8 mouse cellular contexts compared by ENCODE assay signal in the genomic region with DNA sequence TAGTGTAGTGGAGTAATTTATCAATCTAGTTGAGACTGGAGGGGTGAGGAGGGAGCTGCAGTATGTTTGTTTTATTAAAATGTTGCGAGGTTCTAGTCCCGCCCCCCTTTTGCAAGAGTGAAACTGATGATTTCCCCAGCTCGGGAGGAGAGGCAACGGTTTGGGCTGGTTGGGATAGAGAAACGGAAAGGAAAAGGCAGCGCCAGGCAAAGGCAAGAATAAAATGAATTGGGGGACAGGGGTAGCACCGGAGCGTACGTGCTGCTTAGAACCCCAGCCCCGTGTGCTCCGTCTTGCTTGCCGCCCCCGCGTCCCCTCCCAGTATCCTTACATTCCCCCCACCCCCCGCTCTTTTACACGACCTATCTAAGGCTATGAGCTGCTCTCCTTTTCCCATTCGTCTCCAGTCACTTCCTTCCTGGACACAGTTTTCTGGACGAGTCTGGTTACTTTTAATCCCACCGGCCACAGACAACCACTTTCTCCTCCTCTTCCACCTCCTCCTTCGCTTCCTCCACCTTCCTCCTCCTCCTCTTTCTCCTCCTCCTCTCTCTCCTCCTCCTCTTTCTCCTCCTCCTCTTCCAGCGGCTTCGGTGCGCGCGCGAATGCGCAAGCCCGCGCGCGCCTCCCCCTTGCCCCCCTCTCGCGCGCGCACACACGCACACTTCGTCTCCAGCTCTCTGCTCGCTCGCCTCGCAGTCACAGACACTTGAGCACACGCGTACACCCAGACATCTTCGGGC. TPM values are rescaled to one million over a fixed set of nuclear protein-coding genes. Genes with fewer than 3 reads are reported as not detected.
DNase-seq lines count a peak whose midpoint lies in the region; ATAC-seq and TF ChIP-seq lines count a peak whose summit lies in the region.

No protein-coding gene starts in this region.

- peak; percentile 83 for ATAC-seq in lung, postnatal 0 days

- WGBS in lung, postnatal 0 days, result under 1% methylated on average over 43 of the region's 43 CpGs

- no peaks in the 10 kb centered on the region for H3K4me1 ChIP-seq in lung, postnatal 0 days (ENCODE audit: insufficient read depth, low read depth, low read length)

- no peak for TF ChIP-seq CTCF in lung, postnatal 0 days (IDR thresholded peaks at IDR 0.05)

- H3K4me3 ChIP-seq in lung, postnatal 0 days (ENCODE audit: low read depth, low read length), result peak overlapping the region; percentile 62

- peak overlapping the region; percentile 90 for H3K27ac ChIP-seq in lung, postnatal 0 days (ENCODE audit: low read length)

- peak overlapping the region; percentile 69 for H3K4me2 ChIP-seq in lung, postnatal 0 days (replicated peaks; ENCODE audit: low read depth, low read length)

- H3K9ac ChIP-seq in lung, postnatal 0 days (replicated peaks; ENCODE audit: low read depth), result peak overlapping the region; percentile 41

- H3K36me3 ChIP-seq in lung, postnatal 0 days (ENCODE audit: insufficient read depth, low read length), result no peaks in the 10 kb centered on the region

- peak; percentile 38 for DNase-seq in ES-CJ7 (ENCODE audit: low read depth, low spot score)
- DNase-seq in cerebellum, adult 18-20 months, result peak; percentile 70 to 78
- peak; percentile 58 for DNase-seq in forelimb bud, embryonic 11.5 days (ENCODE audit: low read depth, low spot score)
- peak; percentile 82 for DNase-seq in heart, postnatal 4 days
- DNase-seq in layer of hippocampus, postnatal 10 days (ENCODE audit: low spot score in 2 of 2), result peak; percentile 60 to 72
- peak; percentile 87 for DNase-seq in lung, postnatal 0 days (ENCODE audit: low spot score)
- peak; percentile 33 for DNase-seq in ovary, postnatal 10 days (ENCODE audit: low spot score)
- peak; percentile 13 to 19 for DNase-seq in thymus, postnatal 36 days

- H3K9me3 ChIP-seq in lung, postnatal 0 days (ENCODE audit: low read length), result no peaks in the 10 kb centered on the region

- 0 out of 2 replicates have a peak, but pooled peaks cover 3% of the 10 kb centered on the region for H3K27me3 ChIP-seq in lung, postnatal 0 days (replicated peaks; ENCODE audit: insufficient read depth, low read length)

- no peak for TF ChIP-seq EP300 in lung, postnatal 0 days (IDR thresholded peaks at IDR 0.05)

RNA-seq across cellular contexts. Expression of a gene that starts 20.5 kb away (rescaled TPM):
- total RNA-seq in heart, postnatal 4 days (2021), result 100 to 1,000 TPM; 108 to 116 TPM
- total RNA-seq in layer of hippocampus, postnatal 10 days (2021), result 100 to 1,000 TPM; 121 to 125 TPM
- polyA plus RNA-seq in lung, postnatal 0 days (2015; fragmentation: Nextera tagmentation; extraction: Ambion mirVana), result 35.3 and 45.9 TPM in 2 replicates

Comparison
In these comparisons a context has a peak if more than half of its experiments do, and no peak if none do; other contexts are left out.
1. Peak in every context shown above with its lines: DNase-seq, ATAC-seq, H3K4me3 ChIP-seq and H3K27ac ChIP-seq.
2. DNase-seq: peak in every context shown above with its lines; median percentile 87 in lung, postnatal 0 days; 82 in heart, postnatal 4 days; 74 in cerebellum, adult 18-20 months; 66 in layer of hippocampus, postnatal 10 days; 58 in forelimb bud, embryonic 11.5 days; 38 in ES-CJ7; 33 in ovary, postnatal 10 days; 16 in thymus, postnatal 36 days.